Mouse (Mus musculus) regulatory T cell (primary cell): ENCODE measurements at regions not wholly inside any gene's neighbourhood (a gene's known extent, or its start where the extent isn't known, plus 50 kb on each side); places are given as distances from the start of the nearest gene placed in this dataset.
"Not testable (repeated sequence)": the region's sequence is repeated elsewhere in the genome, so short reads cannot be mapped to it uniquely, and the experiment has no call there.

Experiments
- in situ Hi-C: fragments of 300-600 bp; cut with MboI, MseI; formaldehyde crosslinking; loops from one replicate; pipeline ENCODE4 v1.15.1; 2025; ENCODE audit warnings: high pct_unique_total_duplicates

DNA sequence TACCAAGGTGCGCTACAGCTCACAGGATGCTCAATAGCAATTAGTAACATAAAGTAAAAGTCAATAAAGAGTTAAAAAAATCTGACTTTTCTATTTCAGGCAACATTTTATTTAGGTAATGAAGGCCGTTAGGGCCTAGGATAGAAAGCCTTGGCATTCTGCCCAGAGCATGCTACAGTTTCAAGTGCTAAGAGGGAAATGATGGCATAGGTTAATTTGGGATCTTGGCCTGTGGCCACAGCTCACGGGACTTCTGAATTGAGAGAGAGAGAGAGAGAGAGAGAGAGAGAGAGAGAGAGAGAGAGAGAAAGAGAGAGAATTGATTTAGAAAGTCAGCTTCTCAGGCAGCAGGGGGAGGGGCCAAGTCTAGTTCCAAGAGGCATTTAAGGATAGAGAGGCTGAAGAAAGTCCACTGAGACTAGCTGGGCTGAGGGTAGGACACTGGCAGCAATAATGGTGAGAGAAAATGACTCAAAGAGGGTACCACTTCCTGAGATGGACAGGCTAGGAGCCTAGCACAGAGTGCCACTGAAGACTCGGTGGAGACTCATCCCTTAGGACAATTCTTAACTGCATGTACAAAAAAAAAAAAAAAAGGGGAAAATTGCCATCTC, 52.6 kb upstream of the Klf14 start:
- in situ Hi-C loops: no loop called here

DNA sequence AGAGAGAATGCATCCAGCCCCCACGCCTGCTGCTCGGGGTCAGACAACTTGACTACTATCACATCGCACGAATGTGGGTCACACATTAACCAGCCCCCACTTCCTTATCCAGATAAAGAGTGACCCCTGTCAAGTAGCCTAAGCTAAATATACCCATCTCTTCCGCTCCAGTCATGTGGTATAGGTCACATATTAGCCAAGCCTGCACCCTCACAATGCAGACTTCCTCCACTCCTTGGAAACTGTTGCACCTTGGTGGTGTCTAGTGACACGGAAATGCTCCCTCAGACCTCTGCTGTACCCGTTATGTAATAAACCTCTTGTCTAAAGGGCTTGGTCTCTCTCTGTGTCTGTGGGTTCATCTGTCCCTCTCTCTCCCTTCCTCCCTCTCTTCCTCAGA, 57.7 kb upstream of the Klf14 start:
- in situ Hi-C loops: no loop called here

DNA sequence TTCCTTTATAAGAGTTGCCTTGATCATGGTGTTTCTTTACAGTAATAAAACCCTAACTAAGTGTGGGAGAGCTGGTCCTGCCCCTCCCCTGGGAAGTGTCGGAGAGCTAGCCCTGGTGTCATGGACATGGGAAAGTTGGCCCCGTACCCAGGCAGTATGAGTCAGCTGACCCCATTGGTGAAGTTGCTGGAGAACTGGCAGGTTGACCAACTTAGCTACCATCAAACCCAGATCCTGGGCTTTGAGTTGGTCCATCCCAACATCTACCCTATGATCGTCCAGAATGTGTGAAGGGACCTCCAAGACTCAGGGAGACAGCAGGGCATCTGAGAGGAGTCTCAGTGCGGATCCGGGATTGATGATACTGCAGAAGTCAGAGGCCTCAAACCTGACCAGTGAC, 62.9 kb upstream of the Klf14 start:
- in situ Hi-C loops: no loop called here

DNA sequence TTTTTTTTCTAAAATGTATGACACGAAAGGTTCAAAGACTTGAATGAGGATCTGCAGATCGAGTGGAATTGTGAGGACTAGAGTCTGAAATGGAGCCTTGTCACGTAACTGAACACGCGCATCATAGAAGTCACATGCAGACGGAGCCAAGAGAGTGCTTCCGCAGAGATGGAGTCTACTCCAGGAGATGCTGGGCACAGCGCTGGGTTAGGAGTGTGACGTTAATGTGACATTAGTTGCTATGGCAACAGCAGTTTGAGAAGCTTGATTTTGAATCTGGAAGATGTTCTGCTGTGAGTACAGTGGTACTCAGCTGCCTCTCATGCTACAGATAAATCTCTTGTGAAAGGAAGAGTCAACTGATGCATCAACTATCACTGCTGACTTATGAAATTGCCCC, 70.9 kb upstream of the Klf14 start:
- in situ Hi-C loops: loop anchor here (5.0 kb wide), 1 partner anchor 47 kb away; no protein-coding TSS in a partner anchor

DNA sequence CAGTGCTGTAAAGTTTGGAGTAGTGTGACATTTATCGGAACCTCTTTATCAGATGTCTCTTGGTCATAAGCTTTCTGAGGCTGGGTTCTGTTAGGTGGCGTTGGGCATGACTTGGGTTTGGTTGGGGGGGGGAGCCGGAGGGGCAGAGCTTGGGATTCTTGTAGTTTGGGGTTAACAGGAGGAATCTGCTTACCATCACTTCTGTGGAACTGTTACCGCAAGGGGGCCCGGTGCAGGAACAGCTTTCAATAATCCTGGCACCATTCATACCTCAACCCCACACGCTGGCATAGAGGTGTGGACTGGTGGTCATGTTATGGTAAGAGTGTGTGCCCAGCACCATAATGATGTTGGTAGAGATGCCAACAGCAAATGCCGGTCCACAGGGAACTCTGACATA, 72.1 kb upstream of the Klf14 start:
- in situ Hi-C loops: no loop called here

DNA sequence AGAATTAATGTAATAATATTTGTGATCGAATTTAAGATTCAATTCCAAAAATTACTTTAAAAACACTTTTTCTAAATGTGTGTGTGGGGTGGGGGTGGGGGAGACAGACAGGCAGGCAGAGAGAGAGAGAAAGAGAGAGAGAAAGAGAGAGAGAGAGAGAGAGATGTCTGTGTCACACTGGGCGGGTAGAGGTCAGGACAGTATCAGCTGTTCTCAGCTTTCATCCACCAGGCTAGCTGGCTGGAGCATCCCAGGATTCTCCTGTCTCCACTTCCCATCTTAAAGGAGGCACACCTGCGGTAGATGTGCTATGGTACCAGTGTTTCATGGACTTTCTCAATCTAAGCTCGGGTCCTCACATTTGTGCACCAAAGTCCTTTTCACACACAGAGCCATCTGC, 73.3 kb upstream of the Klf14 start:
- in situ Hi-C loops: no loop called here

DNA sequence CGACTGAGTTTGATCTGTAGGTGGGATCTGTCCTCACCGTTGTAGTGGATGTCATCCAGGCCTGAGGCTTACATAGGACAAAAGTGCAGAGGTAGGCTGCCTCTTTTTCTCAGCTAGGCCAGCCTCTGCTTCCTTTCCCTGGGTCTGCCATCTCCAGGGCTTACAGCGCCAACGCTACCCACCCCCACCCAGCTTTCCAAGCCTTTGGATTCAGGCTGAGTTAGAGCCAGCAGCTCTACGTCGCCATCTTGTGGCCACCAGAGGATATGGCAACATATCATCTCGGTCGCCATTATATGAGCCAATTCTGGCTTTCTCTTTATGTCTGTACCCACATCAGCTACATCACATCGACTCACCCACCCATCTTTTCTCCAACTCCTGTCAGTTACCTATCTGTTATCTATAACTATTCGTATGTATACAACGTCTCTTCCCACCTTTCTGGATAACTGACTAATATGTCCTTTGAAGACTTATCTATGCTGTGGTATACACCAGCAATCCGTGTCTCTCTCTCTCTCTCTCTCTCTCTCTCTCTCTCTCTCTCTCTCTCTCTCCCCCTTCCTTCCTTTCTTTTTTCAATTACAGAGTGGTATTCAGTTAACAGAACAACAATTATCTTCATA, 74.2 kb upstream of the Klf14 start:
- in situ Hi-C loops: no loop called here

DNA sequence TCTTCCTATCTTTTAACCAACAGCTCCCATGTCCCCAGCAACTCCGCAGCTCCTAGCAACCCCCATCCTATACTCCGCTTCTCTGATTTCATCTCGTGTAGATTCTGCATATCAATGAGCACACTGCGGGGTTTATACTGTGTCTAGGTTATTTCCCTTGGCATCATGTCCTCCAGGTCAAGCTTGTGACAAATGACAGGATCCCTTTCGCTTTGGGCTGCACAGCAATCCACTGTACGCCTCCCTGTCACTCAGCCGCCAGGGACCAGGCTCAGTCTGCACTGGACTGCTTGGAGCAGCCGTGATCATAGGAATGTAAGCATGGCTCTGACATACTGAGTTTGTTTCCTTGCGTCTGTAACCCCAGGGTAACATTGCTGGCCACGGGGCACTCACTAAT, 75.9 kb upstream of the Klf14 start:
- in situ Hi-C loops: no loop called here

DNA sequence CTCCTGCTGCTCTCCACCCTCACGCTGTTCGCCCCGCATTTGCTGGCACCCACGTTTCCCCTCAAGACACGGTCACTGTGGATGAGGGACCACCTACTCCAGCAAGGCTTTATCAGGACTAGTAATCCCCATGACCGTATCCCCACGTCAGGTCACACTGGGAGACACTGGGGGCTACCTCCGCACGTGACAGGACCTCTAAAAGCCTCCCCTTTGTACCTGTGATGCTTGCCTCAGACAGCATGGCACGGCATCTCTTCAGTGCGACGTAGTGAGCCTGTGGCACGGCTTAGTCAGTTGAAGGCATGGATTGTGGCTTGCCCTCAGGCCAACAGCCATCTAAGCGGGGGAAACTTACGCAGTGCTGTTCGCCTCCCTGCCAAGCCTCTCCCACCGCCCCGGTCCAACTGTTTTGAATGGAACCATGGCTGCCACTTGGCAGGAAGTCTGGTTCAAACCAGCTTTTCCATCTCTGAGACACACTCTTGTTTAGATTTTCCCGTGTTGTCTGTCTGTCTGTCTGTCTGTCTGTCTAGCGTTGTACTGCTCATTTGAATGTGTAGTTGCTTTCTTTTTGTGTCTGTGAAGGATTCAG, 79.0 kb upstream of the Klf14 start:
- in situ Hi-C loops: no loop called here

DNA sequence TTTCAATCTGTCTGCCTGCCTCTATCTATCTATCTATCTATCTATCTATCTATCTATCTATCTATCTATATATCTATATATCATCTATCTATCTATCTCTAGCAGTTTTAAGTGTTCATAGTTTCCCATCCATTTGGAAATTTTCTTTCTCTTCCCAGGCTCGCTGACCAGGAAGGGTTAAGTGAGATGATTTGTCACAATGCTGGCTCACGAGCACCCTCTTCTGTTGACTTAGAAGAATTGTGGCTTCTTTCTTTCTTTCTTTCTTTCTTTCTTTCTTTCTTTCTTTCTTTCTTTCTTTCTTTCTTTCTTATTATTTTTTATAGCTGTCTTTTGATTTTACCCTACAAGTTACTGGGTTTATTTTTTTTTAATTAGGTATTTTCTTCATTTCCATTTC, 79.6 kb upstream of the Klf14 start:
- in situ Hi-C loops: not testable (repeated sequence)

DNA sequence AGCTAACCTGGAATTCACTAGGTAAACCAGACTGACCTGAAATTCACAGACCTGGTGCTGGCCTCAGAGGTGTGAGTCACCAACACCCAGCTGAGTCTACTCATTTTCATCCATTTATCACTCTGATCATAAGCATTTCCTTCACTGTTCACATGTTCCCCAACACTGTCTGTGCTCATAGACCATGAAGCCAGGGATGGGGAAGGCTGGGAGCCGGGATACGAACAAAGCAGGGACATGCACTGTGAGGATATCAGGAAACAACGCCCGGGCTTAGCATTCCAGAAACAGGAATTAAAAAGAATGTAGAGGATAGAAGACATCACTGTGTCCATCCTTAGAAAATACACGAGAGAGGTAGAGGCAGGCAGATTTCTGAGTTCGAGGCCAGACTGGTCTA, 80.6 kb upstream of the Klf14 start:
- in situ Hi-C loops: no loop called here

DNA sequence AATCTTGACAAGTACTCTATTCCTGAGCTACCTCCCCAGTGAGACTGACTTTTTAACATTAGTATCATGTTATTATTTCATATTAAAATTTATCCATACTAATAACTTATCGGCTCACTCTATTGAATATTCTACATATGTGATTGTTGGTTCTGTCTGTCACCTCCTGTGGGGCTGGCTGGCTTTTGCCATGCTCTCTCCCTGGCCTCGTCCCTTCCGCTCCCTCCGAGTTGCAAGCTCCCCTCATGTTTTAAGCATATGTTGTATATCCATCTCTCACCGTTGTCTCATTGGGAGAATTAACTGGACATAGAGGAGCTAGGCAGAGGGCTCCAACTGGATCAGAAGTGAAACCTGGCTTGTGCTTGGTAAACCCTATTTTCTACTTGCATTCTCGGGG, 81.9 kb upstream of the Klf14 start:
- in situ Hi-C loops: no loop called here

DNA sequence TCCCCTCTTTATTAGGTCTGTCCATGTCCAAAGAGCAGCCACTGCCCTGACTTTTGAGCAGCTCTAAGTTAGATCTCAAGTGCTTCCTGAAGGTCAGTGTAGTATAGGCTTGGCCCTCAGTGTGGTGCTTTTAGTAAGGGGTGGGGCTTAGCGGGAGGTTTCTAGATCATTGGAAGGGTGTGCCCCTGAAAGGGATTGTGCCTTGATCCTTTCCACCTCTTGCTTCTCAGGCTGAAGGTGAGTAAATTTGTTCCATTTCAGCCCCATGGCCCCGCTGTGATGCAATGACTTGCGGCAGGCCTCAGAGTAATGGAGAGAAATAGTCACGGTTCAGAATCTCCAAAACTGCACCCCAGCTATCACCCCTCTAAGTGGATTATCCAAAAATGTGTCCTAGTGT, 84.5 kb upstream of the Klf14 start:
- in situ Hi-C loops: no loop called here

DNA sequence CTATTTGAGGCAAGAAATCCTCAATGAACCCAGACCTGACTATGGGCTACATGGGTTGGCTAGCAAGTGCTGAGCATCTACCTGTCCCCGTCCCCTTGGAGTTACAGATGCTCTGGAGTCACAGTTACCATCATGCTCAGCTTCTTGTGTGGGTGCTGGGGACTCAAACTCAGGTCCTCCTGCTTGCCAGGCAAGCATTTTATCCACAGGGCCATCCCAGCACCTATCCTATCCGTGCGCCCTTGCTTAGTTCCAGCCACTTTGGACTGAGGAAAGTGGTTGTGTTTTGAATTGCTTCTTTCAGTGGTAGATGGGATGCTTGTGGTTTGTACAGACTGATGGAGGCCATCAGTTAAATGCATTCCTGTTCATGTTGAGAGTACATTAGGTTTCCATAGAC, 85.0 kb upstream of the Klf14 start:
- in situ Hi-C loops: no loop called here

DNA sequence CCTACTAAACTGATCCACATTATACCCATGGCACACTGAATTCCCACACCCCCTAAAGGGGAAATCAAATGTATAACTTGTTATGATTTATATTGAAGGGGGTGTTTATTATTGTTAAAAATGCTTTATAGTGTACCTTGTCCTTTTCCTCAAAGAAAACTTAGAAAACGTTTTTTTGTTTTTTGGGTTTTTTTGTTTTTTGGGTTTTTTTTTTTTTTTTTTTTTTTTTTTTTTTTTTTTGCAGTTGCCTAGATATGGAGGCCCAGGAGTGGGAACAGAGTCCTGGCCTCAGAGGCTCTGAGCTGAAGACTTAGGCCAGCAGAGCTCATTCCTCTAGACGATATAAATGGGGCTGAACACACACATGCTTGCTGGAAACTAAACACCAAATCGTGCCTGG, 87.3 kb upstream of the Klf14 start:
- in situ Hi-C loops: no loop called here

DNA sequence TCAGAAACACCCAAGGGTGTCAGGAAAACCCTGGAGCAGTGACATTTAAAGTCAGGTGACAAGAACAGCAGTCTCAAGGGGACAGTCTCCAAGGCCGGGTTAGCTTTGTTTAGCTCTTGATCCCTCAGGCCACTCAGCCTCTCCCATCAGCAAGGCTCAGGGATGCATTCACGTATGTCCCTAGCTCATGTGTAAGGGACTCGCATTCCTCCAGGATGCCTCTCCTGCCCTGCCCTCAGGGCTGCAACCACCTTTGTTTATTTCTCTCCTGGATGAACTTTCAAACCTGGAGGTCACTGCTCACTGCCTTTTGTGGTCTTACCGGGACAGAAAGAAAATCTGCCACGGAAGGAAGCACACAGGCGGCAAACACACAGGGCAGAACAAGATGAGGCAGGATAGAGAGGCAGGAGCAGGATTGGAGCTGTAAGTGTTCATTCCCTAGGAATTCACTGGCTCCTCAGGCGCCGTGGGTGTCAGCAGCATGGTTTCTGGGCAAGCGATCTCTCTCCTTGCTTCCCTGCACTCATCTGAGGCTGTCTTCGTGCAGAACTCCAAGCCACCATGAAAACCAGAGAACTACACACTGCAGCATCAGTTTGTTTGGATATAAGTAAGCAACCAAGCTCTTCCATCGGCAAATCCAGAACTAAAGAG, 90.2 kb upstream of the Klf14 start:
- in situ Hi-C loops: no loop called here

DNA sequence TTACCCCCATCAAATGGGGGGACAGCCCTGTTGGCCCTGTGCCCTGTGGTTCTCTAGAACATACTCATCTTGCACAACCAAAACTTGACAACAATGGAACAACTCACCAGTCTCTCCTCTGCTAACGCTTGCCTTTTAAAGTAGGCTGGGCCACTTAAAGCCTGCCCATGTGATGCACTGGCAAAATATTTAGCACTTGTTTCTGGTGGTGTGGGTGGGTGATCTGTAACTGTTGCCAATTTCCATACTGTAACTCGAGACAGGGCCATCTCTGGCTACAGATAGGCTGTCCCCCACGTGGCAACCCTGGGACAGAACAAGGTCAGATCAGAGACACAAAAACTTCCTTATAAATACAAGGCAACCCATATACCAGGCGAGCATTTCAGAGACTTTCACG, 92.0 kb upstream of the Klf14 start:
- in situ Hi-C loops: no loop called here

DNA sequence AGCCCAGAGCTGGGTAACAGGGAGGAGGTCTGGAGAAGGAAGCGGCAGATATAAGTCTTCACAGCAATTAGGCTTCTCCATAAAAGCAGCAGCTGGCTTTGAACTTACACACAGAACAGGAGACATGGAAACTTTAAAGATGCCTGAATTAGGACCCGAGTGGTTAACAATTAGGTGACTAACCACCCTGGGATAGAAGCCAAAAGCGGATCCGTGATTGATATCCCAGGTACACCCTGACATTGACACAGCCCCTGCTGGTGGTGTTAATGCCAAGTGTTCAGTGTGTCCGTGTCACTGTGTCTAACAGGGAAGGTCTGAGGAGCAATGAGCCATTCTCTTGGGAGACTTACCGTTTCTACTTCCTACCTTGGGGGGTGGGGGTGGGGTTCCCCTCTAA, 92.9 kb upstream of the Klf14 start:
- in situ Hi-C loops: no loop called here

DNA sequence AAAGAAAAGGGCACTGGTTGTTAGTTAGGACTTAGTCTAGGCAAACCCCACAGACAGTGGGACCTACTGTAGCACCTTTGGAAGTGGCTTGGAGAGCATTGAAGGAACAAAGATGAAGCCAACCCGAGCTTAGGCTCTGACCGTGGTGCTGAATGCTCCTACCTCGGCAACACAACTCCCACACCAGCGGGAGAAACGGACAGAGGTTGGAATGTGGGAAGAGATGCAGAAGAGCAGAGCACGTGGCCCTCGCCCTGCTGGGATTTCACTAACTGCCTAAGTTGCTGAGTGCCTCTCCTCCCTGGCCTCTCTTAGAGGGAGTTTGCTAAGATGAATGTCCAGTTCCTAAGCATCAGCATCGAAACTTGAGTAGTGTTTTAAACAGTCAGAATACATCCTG, 94.1 kb upstream of the Klf14 start:
- in situ Hi-C loops: no loop called here

DNA sequence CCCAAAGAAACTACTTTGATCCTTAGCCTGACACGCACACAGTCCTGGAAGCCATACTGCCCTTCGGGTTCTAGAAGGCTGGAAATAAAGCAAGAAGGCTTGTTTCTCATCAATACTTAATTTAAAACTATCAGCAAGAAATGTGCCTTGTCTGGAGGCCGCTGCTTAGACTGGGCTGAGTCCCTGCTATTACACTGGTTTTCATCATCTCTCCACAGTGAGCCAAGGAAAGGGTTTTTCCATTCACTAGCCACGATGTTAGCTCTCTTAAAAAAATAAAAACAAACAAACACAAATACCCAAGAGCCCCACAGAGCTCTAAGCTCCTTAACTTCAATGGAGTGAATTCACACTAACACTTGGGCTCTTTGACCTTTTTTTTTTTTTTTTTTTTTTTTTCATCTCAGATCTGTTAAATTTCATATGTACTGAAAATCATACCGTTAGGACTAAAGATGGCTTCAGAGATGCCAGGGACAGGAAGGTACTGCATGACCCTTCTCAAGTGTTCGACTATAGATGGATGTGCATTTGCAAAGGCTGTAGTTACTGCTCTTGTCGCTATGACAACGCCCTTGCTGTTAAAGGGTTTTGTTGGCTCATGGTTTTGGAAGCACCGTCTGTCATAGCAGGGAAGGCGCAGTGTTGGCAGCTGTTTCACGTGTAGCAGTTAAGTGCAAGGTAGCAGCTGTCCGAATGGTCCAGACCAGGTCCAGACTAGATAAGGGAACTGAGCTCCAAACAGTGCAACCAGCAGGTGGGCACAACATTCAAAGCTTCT, 98.1 kb upstream of the Klf14 start:
- in situ Hi-C loops: no loop called here

DNA sequence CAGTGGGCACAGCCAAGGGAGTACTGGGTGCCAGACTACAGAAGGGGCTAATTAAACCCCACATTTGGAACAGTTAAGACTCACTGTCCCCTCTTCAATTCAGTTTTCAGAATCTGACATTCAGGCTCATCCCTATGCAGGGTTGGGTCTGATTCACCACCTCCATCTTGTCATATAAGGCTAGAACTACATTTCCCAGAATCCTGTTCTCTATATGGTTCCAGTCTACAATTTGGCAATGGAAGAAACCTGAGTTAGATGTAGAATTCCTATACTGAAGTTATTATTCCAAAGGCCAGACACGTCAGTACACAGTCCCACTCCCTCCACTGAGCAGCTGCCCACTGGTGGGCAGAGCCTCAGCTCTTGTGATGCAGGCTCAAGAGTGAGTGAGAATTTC, 99.4 kb upstream of the Klf14 start:
- in situ Hi-C loops: no loop called here

DNA sequence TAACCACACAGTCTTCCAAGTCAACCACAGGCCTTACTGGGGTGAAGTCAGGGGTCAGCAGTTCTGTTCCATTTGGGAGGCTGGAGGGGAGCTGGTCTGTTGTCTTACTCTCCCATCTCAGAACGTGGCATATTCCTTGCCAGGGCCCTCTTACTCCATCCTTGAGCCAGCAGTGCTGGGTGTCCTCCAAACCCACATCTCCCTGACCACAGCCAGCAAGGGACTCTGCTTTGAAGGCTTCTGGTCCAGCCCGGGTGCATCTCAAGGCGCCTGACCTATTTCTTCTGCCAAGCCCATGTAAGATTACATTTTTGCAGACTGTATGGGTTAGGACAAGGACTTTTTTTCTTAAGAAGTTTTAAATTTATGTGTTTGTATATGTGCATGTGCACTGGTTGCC, 100.1 kb upstream of the Klf14 start:
- in situ Hi-C loops: no loop called here
